Mouse (Mus musculus): Measurements from ENCODE around the gene Zfp619. TPM values are rescaled to one million over a fixed set of nuclear protein-coding genes. Genes with fewer than 3 reads are reported as not detected.
"Not testable (repeated sequence)": the region's sequence is repeated elsewhere in the genome, so short reads cannot be mapped to it uniquely, and the experiment has no call there.

Zfp619 gene
- polyA plus RNA-seq, 1 experiment: not detected

- Histone ChIP-seq H3K4me1 (ENCODE audit: control insufficient read depth, insufficient read depth, low read length) (no peaks in the 10 kb centered on the region), H3K27ac (ENCODE audit: insufficient read depth, low read depth, low read length) (no peak overlapping the region), H3K4me3 (ENCODE audit: insufficient read depth, low read depth, low read length) (no peak overlapping the region)
- TF ChIP-seq CTCF (IDR thresholded peaks at IDR 0.05; ENCODE audit: insufficient read depth, low read depth, low read length): no peak
- TF ChIP-seq POLR2A (IDR thresholded peaks at IDR 0.05; ENCODE audit: insufficient read depth, low read depth, low read length): no peak
- 84% methylated on average over 1 of the region's 1 CpGs for WGBS
Observed at GRCm38 (mm10) chr7:39588037-39588436, 70.5 kb downstream of the Zfp619 start.

- H3K4me1 ChIP-seq (ENCODE audit: control insufficient read depth, insufficient read depth, low read length); H3K27ac ChIP-seq (ENCODE audit: insufficient read depth, low read depth, low read length): not testable (repeated sequence)
- peak overlapping the region; percentile 68 for H3K4me3 ChIP-seq (ENCODE audit: insufficient read depth, low read depth, low read length)
- WGBS: under 1% methylated on average over 56 of the region's 62 CpGs
Observed at GRCm38 (mm10) chr7:39588471-39589041, 71.0 kb downstream of the Zfp619 start.

GRCm38 (mm10) chr7:39589044-39589443 lies 71.5 kb downstream of the Zfp619 start:
- 55% methylated on average over 7 of the region's 7 CpGs for WGBS
- H3K4me3 ChIP-seq (ENCODE audit: insufficient read depth, low read depth, low read length): peak overlapping the region; percentile 68
- H3K4me1 ChIP-seq (ENCODE audit: control insufficient read depth, insufficient read depth, low read length); H3K27ac ChIP-seq (ENCODE audit: insufficient read depth, low read depth, low read length): not testable (repeated sequence)

Other genes with a start within 250 kb of the Zfp619 start
- gene Gm5114, start 104.6 kb upstream of the Zfp619 start, polyA plus RNA-seq (2012; ENCODE audit: insufficient read depth, insufficient read length, low replicate concordance, missing spikeins): not detected in 2 replicates